Mouse (Mus musculus) skeletal muscle tissue, adult 2 months (tissue): ENCODE measurements around the gene Olfr199.
"Not testable (repeated sequence)": the region's sequence is repeated elsewhere in the genome, so short reads cannot be mapped to it uniquely, and the experiment has no call there.

ENCODE experiments used
- DNase-seq: peaks from one replicate; pipeline ENCODE4 v3.0.0-alpha.2; 2012; ENCODE audit warnings: low read depth, low spot score

The Olfr199 gene

DNA sequence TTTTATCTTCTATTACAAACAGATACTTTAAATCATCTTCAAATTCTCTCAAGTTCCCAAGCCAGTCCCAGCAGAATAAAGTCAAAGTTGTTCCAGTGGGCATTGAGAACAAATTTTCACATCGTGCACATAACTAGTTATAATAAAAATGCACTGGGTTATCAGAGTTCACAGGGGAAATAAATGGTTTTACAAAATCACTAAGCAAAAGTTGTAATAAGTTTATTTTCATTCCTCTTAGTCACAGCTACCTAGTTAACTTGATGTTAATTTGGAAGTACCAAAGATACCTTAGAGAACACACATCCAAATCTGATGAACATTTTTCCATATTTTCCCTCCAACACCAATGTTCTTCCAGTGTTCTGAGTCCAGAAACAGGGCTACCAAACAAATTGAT, at the start of gene Olfr199:
Gene Olfr199, minus strand, starts transcription at position 101 of the 400 bp plus-strand sequence.
- DNase-seq = not testable (repeated sequence)

DNA sequence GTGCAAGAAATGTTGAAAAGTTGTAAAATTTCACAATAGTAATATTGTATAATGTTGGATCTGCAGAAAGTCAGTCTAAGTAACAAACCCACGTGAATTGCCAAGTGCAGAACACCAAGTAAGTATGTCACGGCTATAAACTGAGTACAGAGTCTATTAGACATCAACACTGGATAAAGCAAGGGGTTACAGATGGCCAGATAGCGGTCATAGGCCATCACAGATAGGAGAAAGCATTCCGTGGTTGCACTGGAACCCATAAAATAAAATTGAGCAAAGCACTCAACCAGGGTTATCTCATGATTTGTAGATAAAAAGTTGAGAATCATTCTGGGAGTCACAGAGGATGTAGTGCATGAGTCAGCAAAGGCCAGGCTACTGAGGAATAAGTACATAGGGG, 49.5 kb upstream of the Olfr199 start:
- not testable (repeated sequence) for DNase-seq

GRCm38 (mm10) chr16:59249684-59250083, 30.1 kb upstream of the Olfr199 start:
- DNase-seq = no peak

GRCm38 (mm10) chr16:59217861-59218260, 1.7 kb downstream of the Olfr199 start:
- not testable (repeated sequence) for DNase-seq

- DNase-seq = not testable (repeated sequence)
Observed at GRCm38 (mm10) chr16:59203433-59203832, 16.1 kb downstream of the Olfr199 start, which contains the start of gene Olfr198. Gene Olfr198 (minus strand): TSS chr16:59203533.

GRCm38 (mm10) chr16:59170354-59170753, 49.2 kb downstream of the Olfr199 start, which contains the start of gene Olfr196:
Gene Olfr196 (minus strand): TSS chr16:59170454.
- no peak for DNase-seq
